Mouse (Mus musculus): Measurements from ENCODE around the gene Serpina12.

Gene Serpina12

GRCm38 (mm10) chr12:104044343-104044742 lies at the start of gene Serpina12:
Gene Serpina12, minus strand, starts transcription at chr12:104044443.
- no peak for DNase-seq (ENCODE audit: low spot score)

DNA sequence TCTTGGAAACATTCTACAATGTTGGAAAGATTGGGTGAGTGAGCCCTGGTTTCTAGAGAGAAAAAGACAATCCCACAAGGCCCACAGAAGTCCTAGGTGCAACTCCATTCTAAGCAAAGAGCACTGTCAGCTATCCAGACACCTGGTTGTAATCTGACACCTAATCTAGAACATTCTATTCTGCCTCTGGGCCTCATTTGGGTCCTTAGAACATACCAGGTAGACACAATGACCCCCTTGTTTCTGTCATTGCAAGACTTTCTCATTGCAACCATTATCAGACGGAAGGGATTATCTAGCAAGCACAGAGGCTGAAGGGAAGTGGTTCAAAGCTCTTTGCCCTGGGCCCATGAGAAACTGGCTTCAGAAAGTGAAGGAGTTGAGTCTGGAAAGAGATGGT lies 47.1 kb upstream of the Serpina12 start:
- DNase-seq (ENCODE audit: low spot score), result no peak

GRCm38 (mm10) chr12:104090119-104090518 lies 45.9 kb upstream of the Serpina12 start:
- no peak for DNase-seq (ENCODE audit: low spot score)

DNA sequence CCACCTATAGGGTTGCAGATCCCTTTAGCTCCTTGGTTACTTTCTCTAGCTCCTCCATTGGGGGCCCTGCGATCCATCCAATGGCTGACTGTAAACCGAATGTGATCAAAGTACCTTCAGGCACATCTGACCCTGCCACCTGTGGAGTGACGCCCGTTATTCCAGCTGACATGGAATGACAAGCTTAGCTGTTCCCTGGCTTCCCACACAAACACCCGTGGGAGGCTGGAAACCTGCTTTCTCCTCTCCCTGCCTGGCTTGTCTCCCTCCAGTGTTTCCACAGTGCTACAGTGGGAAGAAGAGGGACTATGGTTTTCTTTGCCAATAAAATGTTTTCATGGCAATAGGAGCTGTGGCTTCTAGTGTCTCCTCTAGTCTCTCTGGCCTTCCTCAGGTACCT lies 28.0 kb upstream of the Serpina12 start:
- no peak for DNase-seq (ENCODE audit: low spot score)

DNA sequence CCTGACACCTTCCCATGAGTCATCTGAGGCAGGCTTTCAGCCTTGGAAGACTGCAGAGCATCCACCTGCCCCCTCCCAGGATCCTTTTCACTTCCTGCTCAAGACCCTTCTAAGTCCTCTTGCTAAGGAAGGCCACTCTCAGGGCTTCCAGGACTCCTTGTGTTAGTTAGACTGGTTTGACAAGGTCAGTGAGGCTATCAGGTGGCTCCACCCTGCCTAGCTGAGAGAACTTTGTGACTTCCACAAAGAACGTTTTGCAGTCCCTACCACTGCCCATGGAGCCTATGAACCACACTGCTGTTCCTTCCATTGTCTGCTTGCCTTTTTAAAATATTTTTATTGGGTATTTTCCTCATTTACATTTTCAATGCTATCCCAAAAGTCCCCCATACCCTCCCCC lies 27.5 kb upstream of the Serpina12 start:
- no peak for DNase-seq (ENCODE audit: low spot score)

DNA sequence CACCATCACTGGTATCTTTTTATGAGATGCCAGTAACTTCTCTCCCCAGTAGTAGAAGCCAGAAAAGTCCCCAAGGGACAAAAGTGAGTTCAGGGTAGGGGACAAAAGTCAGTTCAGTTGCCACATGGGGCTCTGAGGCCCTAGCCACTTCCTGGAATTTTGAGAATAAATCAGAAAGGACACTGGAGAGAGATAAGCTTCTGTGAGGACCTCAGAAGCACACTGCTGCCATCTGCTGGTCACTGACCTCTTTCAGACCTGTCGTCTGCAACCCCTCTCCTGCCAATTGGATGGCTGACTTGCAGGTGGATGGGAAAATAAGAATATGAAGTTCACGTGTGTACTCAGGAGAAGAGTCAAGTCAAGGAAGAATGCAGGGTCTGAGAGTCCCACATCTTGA lies 25.4 kb upstream of the Serpina12 start:
- no peak for DNase-seq (ENCODE audit: low spot score)

- no peak for DNase-seq (ENCODE audit: low spot score)
Measured at GRCm38 (mm10) chr12:104067549-104067948, 23.3 kb upstream of the Serpina12 start.

- DNase-seq (ENCODE audit: low spot score), result no peak
Measured at GRCm38 (mm10) chr12:104066241-104066640, 22.0 kb upstream of the Serpina12 start.

DNA sequence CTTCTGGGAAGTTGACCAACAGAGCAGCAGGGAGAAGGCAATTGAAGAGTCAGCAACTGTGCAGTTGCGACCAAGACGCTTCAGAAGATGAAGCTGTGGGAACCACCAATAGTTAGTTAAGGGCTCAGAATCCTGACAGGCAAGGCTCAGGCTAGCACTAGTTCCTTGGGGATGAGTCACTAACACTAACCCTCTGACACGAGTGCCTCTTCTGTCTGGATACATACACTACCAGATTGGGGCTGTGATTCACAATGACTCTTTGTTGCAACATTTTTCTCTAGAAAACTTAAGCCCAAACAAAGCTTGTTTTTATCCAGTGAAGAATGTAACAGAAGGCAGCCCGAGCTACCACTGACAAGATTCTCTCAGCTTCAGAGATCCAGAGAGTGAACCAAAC lies 20.8 kb upstream of the Serpina12 start:
- no peak for DNase-seq (ENCODE audit: low spot score)

DNA sequence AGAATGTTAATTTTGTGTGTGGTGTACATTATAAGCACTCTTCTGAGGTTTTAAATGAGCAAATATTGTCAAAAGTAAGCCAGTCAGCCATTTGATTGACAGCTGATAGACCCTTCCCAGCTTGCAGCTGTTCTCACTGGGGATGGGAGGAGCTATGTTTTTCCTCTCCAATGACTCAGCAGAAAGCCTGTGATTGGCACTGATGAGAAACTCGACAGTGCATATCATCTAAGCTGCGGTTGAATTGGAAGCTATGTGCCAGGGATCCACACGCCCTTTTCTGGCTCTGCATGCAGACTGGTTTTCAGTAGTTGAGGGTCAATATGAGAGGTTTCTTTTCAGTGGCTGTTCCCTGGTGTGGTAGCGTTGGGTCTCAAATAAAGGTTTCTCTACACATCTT lies 20.3 kb upstream of the Serpina12 start:
- DNase-seq (ENCODE audit: low spot score), result no peak

DNA sequence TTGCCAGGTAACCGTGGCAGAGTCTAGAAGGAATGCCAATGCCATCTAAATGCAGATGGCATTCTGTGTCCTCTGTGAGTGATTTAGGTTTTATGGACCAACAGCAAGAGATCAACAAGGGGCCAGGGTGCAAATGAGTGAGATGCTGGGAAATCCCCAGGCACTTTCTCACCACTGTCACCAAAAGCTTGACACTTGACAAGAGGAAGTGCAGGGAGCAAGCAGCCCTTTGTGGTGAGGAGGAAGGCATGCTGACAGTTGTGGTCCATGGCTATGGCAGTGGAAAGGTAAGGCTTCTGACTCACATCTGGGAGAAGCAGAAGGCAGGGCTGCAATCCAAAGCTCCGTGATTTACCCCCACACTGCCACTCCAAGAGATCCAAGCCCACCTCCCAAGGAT lies 17.6 kb upstream of the Serpina12 start:
- no peak for DNase-seq (ENCODE audit: low spot score)

DNA sequence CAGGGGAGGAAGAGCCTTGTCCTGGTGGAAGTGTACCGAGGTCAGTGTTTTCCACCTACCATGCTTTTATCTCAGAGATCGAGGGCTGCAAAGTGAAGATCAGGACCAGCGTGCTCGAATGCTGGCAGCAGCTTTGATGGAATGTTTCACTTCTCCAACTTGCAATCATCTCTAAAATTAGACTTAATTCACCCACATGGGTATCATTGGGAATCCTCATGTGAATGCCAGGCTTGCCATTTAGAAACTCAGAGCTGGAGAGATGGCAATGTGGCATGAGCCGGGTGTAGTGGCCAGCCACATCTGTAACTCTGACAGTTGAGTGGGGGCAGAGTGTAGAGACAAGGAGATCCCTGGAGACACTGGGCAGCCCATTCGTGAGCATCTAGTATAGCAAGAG lies 15.9 kb upstream of the Serpina12 start:
- no peak for DNase-seq (ENCODE audit: low spot score)

GRCm38 (mm10) chr12:104057531-104057930 lies 13.3 kb upstream of the Serpina12 start:
- DNase-seq (ENCODE audit: low spot score), result no peak

DNA sequence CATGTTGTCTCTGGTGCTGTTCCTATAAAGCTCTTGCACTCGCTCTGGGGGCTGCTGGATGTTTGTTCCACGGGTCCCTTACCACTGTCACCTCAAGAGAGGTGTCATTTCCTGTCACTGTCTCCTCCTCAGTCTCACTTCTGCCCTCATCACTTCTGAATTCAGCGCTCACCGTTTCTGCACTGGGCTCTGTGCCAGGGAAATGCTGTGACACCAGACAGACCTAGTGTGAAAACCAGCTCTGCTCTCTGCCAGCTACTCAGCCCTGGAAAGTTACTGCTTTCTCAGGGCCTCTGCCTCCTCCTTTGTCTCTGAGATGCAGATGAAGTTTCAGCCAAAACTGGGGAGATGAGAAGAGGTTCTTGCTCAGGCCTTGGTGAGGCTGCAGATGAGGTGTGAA lies 12.8 kb upstream of the Serpina12 start:
- DNase-seq (ENCODE audit: low spot score), result no peak

- DNase-seq (ENCODE audit: low spot score), result no peak
Measured at GRCm38 (mm10) chr12:104055755-104056154, 11.5 kb upstream of the Serpina12 start.

DNA sequence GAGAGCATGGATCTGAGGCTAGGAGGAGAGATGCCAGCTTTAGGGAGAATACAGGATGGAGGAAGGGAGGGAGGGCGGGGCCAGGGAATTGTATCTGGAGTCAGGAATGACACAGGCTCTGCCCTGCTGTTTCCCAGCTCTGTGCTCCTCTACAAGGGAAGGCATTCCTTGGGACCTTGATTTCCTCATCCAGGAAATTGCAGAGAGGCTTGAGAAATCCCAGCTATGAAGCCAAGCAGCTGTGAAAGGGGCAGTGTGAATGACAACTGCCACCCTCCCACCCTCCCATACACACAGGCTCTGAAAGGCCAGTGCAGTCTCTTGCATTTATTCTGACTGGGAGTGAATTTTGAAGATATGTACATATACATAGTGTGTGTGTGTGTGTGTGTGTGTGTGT lies 9.8 kb upstream of the Serpina12 start:
- DNase-seq (ENCODE audit: low spot score), result no peak

DNA sequence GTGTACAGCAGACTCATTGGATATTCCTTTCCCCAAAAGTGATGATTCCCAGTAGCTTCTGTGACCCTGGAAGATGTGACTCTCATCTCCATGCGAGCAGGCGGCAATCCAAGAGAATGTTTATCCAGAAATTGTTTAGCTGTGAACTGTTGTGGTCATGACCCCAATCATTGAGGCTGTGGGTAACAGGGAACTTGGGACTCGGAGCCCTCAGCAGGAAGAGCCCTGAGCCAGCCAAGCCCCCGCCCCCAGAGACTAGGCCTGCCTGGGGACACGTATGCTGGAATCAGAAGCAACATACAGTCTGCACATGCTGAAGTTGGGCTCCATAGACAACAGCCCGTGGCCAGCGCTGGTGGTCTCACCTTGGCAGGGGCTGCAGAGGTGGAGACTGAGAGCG lies 1.5 kb upstream of the Serpina12 start:
- no peak for DNase-seq (ENCODE audit: low spot score)

- DNase-seq (ENCODE audit: low spot score), result no peak
Measured at GRCm38 (mm10) chr12:104042753-104043152, 1.5 kb downstream of the Serpina12 start.

DNA sequence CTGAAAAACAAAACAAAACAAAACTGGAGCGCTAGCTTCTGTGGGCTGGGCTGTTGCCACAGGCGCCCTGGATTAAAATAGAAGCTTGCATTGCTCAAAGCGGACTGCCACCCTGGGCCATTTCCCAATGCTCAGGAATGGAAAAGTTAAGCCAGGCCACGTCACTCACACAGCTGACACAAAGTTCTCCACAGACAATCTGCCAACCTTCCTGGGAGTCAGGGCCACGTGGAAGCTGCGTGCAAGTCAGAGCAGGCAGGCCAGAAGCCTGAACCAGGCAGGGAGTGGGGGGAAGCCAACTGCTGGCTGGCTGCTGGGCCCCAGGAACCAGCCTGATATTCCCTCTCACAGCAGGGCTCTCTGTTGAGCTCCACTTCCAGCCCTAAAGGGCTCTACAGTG lies 2.8 kb downstream of the Serpina12 start:
- DNase-seq (ENCODE audit: low spot score), result no peak

DNA sequence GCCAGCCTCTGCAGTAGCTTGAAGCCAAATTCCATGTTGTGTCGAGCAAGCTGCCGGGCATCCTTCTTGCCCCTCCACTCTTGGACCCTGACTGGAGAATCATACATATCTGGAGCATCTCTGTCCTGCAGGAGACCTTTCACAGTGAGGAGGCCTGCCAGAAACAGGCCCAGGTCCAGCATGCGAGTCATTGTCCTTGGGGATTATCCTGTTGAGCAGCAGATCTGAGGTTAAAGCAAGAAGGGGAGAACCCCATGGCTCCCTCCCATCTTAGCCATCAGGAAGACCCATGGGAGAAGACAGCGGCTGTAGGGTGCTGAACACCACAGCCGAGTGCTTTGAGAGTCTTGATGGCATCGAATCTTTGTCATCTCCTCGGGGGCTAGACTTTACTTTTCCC lies 6.1 kb downstream of the Serpina12 start:
- DNase-seq (ENCODE audit: low spot score), result no peak

DNA sequence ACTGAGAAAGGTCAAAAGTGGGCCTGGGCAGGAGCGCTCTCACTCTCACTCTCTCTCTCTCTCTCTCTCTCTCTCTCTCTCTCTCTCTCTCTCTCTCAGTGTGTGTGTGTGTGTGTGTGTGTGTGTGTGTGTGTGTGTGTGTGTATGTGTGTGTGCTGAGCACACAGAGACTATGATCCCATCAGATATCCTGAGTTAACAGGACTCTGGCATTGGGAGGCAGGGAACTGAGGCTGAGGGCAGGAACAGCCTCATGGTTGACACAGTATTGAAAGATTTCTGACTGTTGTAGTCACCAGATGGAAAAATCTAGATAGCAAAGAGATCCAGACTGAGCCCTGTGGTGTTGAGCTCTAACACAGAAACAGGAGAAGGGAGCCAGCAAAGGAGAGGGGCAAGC lies 10.5 kb downstream of the Serpina12 start:
- DNase-seq (ENCODE audit: low spot score), result no peak

GRCm38 (mm10) chr12:104029986-104030385 lies 14.3 kb downstream of the Serpina12 start:
- DNase-seq (ENCODE audit: low spot score), result no peak

DNA sequence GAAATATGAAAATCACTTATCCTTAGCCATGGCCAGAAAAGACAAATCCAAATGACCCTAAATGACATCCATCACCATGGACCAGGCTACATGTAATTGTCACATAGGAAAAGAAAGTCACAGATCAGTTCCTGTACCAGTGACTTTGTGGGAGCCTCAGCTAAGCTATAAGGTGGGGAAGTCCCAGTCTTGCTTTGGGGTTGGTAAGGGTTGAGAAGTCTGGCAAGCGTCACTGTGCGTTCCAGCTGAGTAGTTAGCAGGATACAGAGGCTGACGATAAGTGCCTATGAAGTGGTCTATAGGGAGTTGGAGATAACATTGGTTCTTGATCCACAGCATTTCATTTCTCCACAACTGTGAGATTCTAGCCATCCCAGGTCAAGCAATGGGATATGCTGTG lies 29.0 kb downstream of the Serpina12 start:
- no peak for DNase-seq (ENCODE audit: low spot score)

GRCm38 (mm10) chr12:104013620-104014019 lies 30.6 kb downstream of the Serpina12 start, which contains the start of gene Serpina9:
Gene Serpina9, minus strand, starts transcription at chr12:104013755.
- DNase-seq (ENCODE audit: low spot score), result no peak

- DNase-seq (ENCODE audit: low spot score), result no peak
Measured at GRCm38 (mm10) chr12:104004689-104005088, 39.6 kb downstream of the Serpina12 start.

All from layer of hippocampus, adult 9-10 months (tissue).